Mouse (Mus musculus): ENCODE measurements at regions not wholly inside any gene's neighbourhood (a gene's known extent, or its start where the extent isn't known, plus 50 kb on each side); places are given as distances from the start of the nearest gene placed in this dataset.

GRCm38 (mm10) chr8:11107435-11107834 is 99.2 kb upstream of the Irs2 start:
- Histone ChIP-seq H3K9ac (no peak overlapping the region), H3K4me1 (0 out of 2 replicates have a peak, but pooled peaks cover 3% of the 10 kb centered on the region), H3K27ac (no peak overlapping the region), H3K4me2 (replicated peaks) (no peak overlapping the region), H3K9me3 (replicated peaks) (no peaks in the 10 kb centered on the region), H3K36me3 (no peaks in the 10 kb centered on the region), H3K4me3 (no peak overlapping the region), H3K27me3 (no peaks in the 10 kb centered on the region)
- no peak for ATAC-seq (ENCODE audit: low FRiP score)
- 89% methylated on average over 1 of the region's 1 CpGs for WGBS

- Histone ChIP-seq H3K27me3 (no peaks in the 10 kb centered on the region), H3K4me3 (no peak overlapping the region), H3K36me3 (no peaks in the 10 kb centered on the region), H3K9me3 (replicated peaks) (no peaks in the 10 kb centered on the region), H3K9ac (no peak overlapping the region), H3K4me1 (0 out of 2 replicates have a peak, but pooled peaks cover 3% of the 10 kb centered on the region), H3K27ac (no peak overlapping the region), H3K4me2 (replicated peaks) (no peak overlapping the region)
- ATAC-seq (ENCODE audit: low FRiP score), result no peak
- 84% methylated on average over 5 of the region's 5 CpGs for WGBS
These were observed 98.8 kb upstream of the Irs2 start for GRCm38 (mm10) chr8:11107021-11107420.

DNA sequence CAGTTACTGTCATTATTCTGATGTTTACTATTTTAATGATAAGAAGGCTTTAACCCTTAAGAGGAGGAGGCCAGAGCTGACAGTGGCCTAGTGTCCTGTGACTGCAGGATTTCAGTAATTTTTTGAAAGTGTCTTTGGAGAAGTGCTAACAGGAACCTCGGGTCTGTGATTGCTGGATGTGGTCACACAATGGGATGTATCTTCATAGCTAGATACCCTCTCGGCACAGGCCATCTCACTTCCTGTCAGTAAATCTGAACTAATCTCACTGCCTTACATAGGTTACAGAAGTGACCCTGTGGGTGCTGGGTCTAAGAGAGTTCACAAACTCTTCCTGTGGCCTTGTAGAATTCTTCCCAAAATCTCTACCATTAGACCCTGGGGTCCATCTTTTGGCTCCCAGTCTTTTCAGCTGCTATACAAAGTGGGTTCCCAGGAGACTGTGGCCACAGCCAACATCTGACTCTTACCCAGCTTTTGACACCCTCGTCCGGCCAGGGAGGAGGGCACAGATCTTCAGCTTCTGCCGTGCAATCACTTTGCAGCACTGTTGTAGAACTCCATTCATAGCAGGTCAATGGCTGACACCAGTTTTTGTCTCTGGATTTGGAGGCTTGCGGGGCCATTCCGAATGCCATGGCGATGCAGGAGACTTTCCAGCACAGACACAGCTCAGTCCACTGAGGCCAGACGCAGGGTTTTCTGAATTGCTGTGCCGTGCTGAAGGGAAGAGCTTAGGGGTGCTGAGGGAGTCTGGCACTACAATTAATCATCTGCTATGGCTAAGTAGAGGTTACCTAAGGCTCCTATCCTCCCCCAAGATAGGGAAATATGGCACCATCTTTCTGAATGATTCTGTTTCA is 95.7 kb upstream of the Irs2 start:
- no peak for ATAC-seq (ENCODE audit: low FRiP score)
- H3K27ac ChIP-seq, result no peak overlapping the region

DNA sequence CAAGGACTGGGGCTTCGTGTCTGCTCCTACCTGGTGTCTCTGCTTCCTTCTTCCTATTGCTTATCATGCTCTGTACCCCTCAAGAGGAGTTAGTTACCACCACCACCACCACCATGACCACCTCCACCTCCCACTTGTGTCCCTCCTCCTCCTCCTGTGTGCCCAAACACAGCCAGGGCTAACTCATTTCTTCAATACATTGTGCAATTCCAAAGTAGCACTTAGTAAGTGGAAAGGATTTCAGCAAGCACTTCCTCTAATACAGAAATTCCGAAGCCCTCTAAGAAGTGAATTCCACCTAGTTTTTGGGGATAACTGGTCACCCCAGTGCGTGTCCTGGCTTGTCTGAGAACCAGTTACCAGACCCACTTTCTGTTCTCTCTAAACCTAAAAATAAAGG is 92.1 kb upstream of the Irs2 start:
- H3K4me3 ChIP-seq, result no peak overlapping the region
- no peak overlapping the region for H3K4me2 ChIP-seq (replicated peaks)
- H3K9me3 ChIP-seq (replicated peaks), result no peaks in the 10 kb centered on the region
- no peak overlapping the region for H3K9ac ChIP-seq
- H3K4me1 ChIP-seq, result peaks cover 13% of the 10 kb centered on the region
- no peak for ATAC-seq (ENCODE audit: low FRiP score)
- no peaks in the 10 kb centered on the region for H3K27me3 ChIP-seq
- 92% methylated on average over 3 of the region's 3 CpGs for WGBS
- no peaks in the 10 kb centered on the region for H3K36me3 ChIP-seq
- no peak overlapping the region for H3K27ac ChIP-seq

More for the DNA sequence above, 95.7 kb upstream of the Irs2 start:
- H3K27me3 ChIP-seq, result no peaks in the 10 kb centered on the region
- H3K4me3 ChIP-seq, result no peak overlapping the region
- H3K9ac ChIP-seq, result no peak overlapping the region
- H3K9me3 ChIP-seq (replicated peaks), result no peaks in the 10 kb centered on the region
- 64% methylated on average over 10 of the region's 10 CpGs for WGBS
- H3K4me2 ChIP-seq (replicated peaks), result no peak overlapping the region
- no peaks in the 10 kb centered on the region for H3K36me3 ChIP-seq
- 0 out of 2 replicates have a peak, but pooled peaks cover 3% of the 10 kb centered on the region for H3K4me1 ChIP-seq

DNA sequence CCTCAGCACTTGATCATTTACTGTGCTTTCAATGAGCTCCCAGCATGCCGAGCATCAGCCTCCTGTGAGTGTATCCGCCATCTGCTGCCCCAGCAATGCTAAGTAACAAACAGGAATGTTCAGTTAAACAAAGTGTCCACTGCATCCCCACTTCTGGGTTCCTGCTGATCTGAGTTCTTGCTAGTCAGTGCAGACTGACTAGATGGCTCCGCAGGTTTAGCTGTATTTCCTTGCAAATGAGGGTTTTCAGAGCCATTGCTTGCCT is 91.3 kb upstream of the Irs2 start:
- Histone ChIP-seq H3K9ac (no peak overlapping the region), H3K9me3 (replicated peaks) (no peaks in the 10 kb centered on the region), H3K4me2 (replicated peaks) (no peak overlapping the region), H3K4me3 (no peak overlapping the region), H3K4me1 (peaks cover 13% of the 10 kb centered on the region), H3K36me3 (no peaks in the 10 kb centered on the region), H3K27ac (peak overlapping the region; percentile 52; the same call in 1 of the 2 replicates), H3K27me3 (no peaks in the 10 kb centered on the region)
- 60% methylated on average over 3 of the region's 3 CpGs for WGBS
- ATAC-seq (ENCODE audit: low FRiP score), result no peak

- no peak for ATAC-seq (ENCODE audit: low FRiP score)
- no peak overlapping the region for H3K4me2 ChIP-seq (replicated peaks)
- H3K36me3 ChIP-seq, result no peaks in the 10 kb centered on the region
- peaks cover 10% of the 10 kb centered on the region for H3K4me1 ChIP-seq
- H3K4me3 ChIP-seq, result no peak overlapping the region
- no peak overlapping the region for H3K9ac ChIP-seq
- no peaks in the 10 kb centered on the region for H3K9me3 ChIP-seq (replicated peaks)
- peak overlapping the region; percentile 52 for H3K27ac ChIP-seq
- no peaks in the 10 kb centered on the region for H3K27me3 ChIP-seq
- 81% methylated on average over 11 of the region's 11 CpGs for WGBS
These were observed 90.7 kb upstream of the Irs2 start for GRCm38 (mm10) chr8:11098790-11099590.

GRCm38 (mm10) chr8:11098228-11098778 is 90.0 kb upstream of the Irs2 start:
- no peak overlapping the region for H3K4me3 ChIP-seq
- H3K27me3 ChIP-seq, result no peaks in the 10 kb centered on the region
- 53% methylated on average over 10 of the region's 10 CpGs for WGBS
- no peaks in the 10 kb centered on the region for H3K36me3 ChIP-seq
- ATAC-seq (ENCODE audit: low FRiP score), result no peak
- H3K4me1 ChIP-seq, result peaks cover 10% of the 10 kb centered on the region
- H3K9me3 ChIP-seq (replicated peaks), result no peaks in the 10 kb centered on the region
- no peak overlapping the region for H3K9ac ChIP-seq
- H3K27ac ChIP-seq, result peak overlapping the region; percentile 48; the same call in 1 of the 2 replicates
- H3K4me2 ChIP-seq (replicated peaks), result no peak overlapping the region

- H3K9ac ChIP-seq, result no peak overlapping the region
- no peak overlapping the region for H3K4me2 ChIP-seq (replicated peaks)
- 74% methylated on average over 3 of the region's 3 CpGs for WGBS
- H3K9me3 ChIP-seq (replicated peaks), result no peaks in the 10 kb centered on the region
- ATAC-seq (ENCODE audit: low FRiP score), result no peak
- no peaks in the 10 kb centered on the region for H3K36me3 ChIP-seq
- H3K27me3 ChIP-seq, result no peaks in the 10 kb centered on the region
- H3K27ac ChIP-seq, result no peak overlapping the region
- no peak overlapping the region for H3K4me3 ChIP-seq
- H3K4me1 ChIP-seq, result peaks cover 10% of the 10 kb centered on the region
These were observed 89.6 kb upstream of the Irs2 start for GRCm38 (mm10) chr8:11097813-11098212.

DNA sequence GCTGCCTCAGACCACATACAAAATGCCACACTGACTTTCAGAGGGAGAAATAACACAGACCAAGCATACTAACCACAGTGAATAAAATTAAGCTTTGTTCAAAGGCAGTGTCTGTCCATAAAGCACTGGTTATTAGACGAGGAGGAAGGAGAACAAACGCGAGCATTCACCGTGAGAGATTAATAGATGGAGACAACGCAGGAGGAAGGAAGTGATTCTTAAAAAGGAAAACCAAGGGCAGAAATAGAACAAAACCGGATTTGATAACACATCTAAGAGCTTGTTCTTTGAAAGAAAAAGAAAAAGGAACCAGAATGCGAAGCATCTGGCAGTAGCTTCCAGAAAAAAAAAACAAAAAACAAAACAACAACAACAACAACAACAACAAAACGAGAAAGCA is 86.3 kb upstream of the Irs2 start:
- Histone ChIP-seq H3K27ac (no peak overlapping the region), H3K36me3 (no peaks in the 10 kb centered on the region), H3K27me3 (no peaks in the 10 kb centered on the region), H3K4me3 (no peak overlapping the region), H3K4me1 (peaks cover 10% of the 10 kb centered on the region), H3K9ac (no peak overlapping the region), H3K9me3 (replicated peaks) (no peaks in the 10 kb centered on the region), H3K4me2 (replicated peaks) (no peak overlapping the region)
- 62% methylated on average over 8 of the region's 8 CpGs for WGBS
- no peak for ATAC-seq (ENCODE audit: low FRiP score)

GRCm38 (mm10) chr8:11092348-11092747 is 84.1 kb upstream of the Irs2 start:
- no peak overlapping the region for H3K27ac ChIP-seq
- no peak for ATAC-seq (ENCODE audit: low FRiP score)
- no peak overlapping the region for H3K9ac ChIP-seq
- 63% methylated on average over 4 of the region's 4 CpGs for WGBS
- no peak overlapping the region for H3K4me3 ChIP-seq
- no peaks in the 10 kb centered on the region for H3K36me3 ChIP-seq
- H3K9me3 ChIP-seq (replicated peaks), result no peaks in the 10 kb centered on the region
- no peaks in the 10 kb centered on the region; the same call in 1 of the 2 replicates for H3K4me1 ChIP-seq
- no peaks in the 10 kb centered on the region for H3K27me3 ChIP-seq
- H3K4me2 ChIP-seq (replicated peaks), result no peak overlapping the region

GRCm38 (mm10) chr8:11091675-11092345 is 83.6 kb upstream of the Irs2 start:
- Histone ChIP-seq H3K4me1 (no peaks in the 10 kb centered on the region; the same call in 1 of the 2 replicates), H3K36me3 (no peaks in the 10 kb centered on the region), H3K4me3 (no peak overlapping the region), H3K9ac (no peak overlapping the region), H3K27me3 (no peaks in the 10 kb centered on the region), H3K27ac (no peak overlapping the region), H3K4me2 (replicated peaks) (no peak overlapping the region), H3K9me3 (replicated peaks) (no peaks in the 10 kb centered on the region)
- 82% methylated on average over 3 of the region's 3 CpGs for WGBS
- no peak for ATAC-seq (ENCODE audit: low FRiP score)

All from hindbrain, embryonic 12.5 days (tissue).